Mouse (Mus musculus) myocyte (in vitro differentiated cells): ENCODE data around the gene Mast4.

Source experiments
- E2F4 ChIP-seq: IDR thresholded peaks from one replicate; pipeline ENCODE4 v1.6.1; 2011; ENCODE audit warnings: mild to moderate bottlenecking, control low read depth, moderate library complexity; ENCODE audit not compliant: insufficient read depth
- MAX ChIP-seq: IDR thresholded peaks from one replicate; pipeline ENCODE4 v1.6.1; 2011; ENCODE audit warnings: low read depth, mild to moderate bottlenecking, control low read depth
- MYOD1 ChIP-seq, 3 experiments: IDR thresholded peaks; one replicate each; pipeline ENCODE4 v1.6.1; 2011; ENCODE audit warnings: control low read depth in 2 of 3, low read depth in 2 of 3, mild to moderate bottlenecking in 2 of 3, moderate library complexity in 1 of 3; ENCODE audit not compliant: insufficient read length in 2 of 3, control insufficient read depth in 1 of 3
- POLR2A ChIP-seq: IDR thresholded peaks from one replicate; pipeline ENCODE4 v1.6.1; 2011; ENCODE audit warnings: low read depth, mild to moderate bottlenecking, control low read depth, moderate library complexity; ENCODE audit not compliant: insufficient read length
- POLR2AphosphoS2 ChIP-seq: IDR thresholded peaks from one replicate; pipeline ENCODE4 v1.6.1; 2011; ENCODE audit warnings: low read depth, control low read depth; ENCODE audit not compliant: insufficient read length
- SRF ChIP-seq: IDR thresholded peaks from one replicate; pipeline ENCODE4 v1.6.1; 2011; ENCODE audit warnings: low read depth; ENCODE audit not compliant: control insufficient read depth, insufficient read length
- TCF12 ChIP-seq: IDR thresholded peaks from one replicate; pipeline ENCODE4 v1.6.1; 2011; ENCODE audit warnings: mild to moderate bottlenecking, control low read depth; ENCODE audit not compliant: poor library complexity, insufficient read depth, severe bottlenecking
- USF1 ChIP-seq: IDR thresholded peaks from one replicate; pipeline ENCODE4 v1.6.1; 2011; ENCODE audit warnings: low read depth, mild to moderate bottlenecking, control low read depth, moderate library complexity

DNA sequence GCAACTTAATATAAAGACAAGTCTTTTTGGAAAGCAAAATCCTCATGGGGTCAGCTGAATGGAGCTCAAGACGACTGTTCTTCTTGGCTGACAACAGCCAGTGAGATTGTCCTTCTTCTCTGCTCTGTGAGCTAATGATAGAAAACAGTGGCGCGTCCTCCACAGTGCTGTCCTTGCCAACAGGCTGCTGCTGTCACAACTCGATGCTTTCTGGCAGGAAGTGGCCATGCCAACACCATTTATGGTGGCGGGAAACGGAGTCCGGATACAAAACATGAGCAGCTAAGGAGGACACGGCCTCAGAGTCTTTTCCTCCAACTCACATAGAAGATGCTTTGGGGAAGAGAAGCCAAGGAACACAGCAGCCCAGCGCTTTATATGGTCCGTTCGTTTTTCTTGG, 340.2 kb downstream of the Mast4 start:
- TF ChIP-seq E2F4 (no peak), MYOD1 (IDR thresholded peaks at IDR 0.05; ENCODE audit: control insufficient read depth in 1 of 3, insufficient read length in 2 of 3, low read depth in 2 of 3) (no peak), MAX (no peak), POLR2AphosphoS2 (no peak), POLR2A (no peak), SRF (no peak), USF1 (no peak), TCF12 (no peak)
